Mouse (Mus musculus): Measurements from ENCODE around the gene Omg. TPM values are rescaled to one million over a fixed set of nuclear protein-coding genes. Genes with fewer than 3 reads are reported as not detected.

The Omg gene
- polyA plus RNA-seq, 1 experiment from 2014 or later = not detected

- CTCF ChIA-PET = interaction anchor here (1.5 kb wide), 1 partner anchor 11 kb away, joined by 3 read pairs; no protein-coding TSS in a partner anchor
- no peak for DNase-seq (ENCODE audit: low read depth, low spot score)
- no peaks in the 10 kb centered on the region for H3K27me3 ChIP-seq
- POLR2A ChIA-PET = no interaction called here
- ATAC-seq = no peak
- no peak for TF ChIP-seq CTCF (IDR thresholded peaks at IDR 0.05)
- in situ Hi-C loops (cut with MboI; ENCODE audit: low pct_unique_long_range_greater_than_20kb) = no loop called here
Observed at GRCm38 (mm10) chr11:79460756-79461450, 43.0 kb downstream of the Omg start.

- DNase-seq (ENCODE audit: low read depth, low spot score) (no peak), ATAC-seq (no peak)
- in situ Hi-C loops (cut with MboI; ENCODE audit: low pct_unique_long_range_greater_than_20kb) = no loop called here
- no peaks in the 10 kb centered on the region for H3K27me3 ChIP-seq
- POLR2A ChIA-PET = interaction anchor here (0.6 kb wide), 1 partner anchor 1193 kb away, joined by 3 read pairs; no protein-coding TSS in a partner anchor
- CTCF ChIA-PET = no interaction called here
- TF ChIP-seq CTCF (IDR thresholded peaks at IDR 0.05) = no peak
Observed at GRCm38 (mm10) chr11:79459846-79460245, 44.0 kb downstream of the Omg start.

GRCm38 (mm10) chr11:79457928-79458327, 46.0 kb downstream of the Omg start:
- POLR2A ChIA-PET = no interaction called here
- CTCF ChIA-PET = no interaction called here
- no peak for TF ChIP-seq CTCF (IDR thresholded peaks at IDR 0.05)
- ATAC-seq (no peak), DNase-seq (ENCODE audit: low read depth, low spot score) (no peak)
- in situ Hi-C loops (cut with MboI; ENCODE audit: low pct_unique_long_range_greater_than_20kb) = no loop called here
- H3K27me3 ChIP-seq = no peaks in the 10 kb centered on the region

- DNase-seq (ENCODE audit: low read depth, low spot score) = no peak
- no peak for TF ChIP-seq CTCF (IDR thresholded peaks at IDR 0.05)
- POLR2A ChIA-PET = interaction anchor here (1.0 kb wide), 1 partner anchor 23 kb away, joined by 3 read pairs; no protein-coding TSS in a partner anchor
- ATAC-seq = no peak
- CTCF ChIA-PET = interaction anchor here (0.9 kb wide), 1 partner anchor 65 kb away, joined by 3 read pairs; no protein-coding TSS in a partner anchor
- in situ Hi-C loops (cut with MboI; ENCODE audit: low pct_unique_long_range_greater_than_20kb) = no loop called here
- no peaks in the 10 kb centered on the region for H3K27me3 ChIP-seq
Observed at GRCm38 (mm10) chr11:79452966-79453365, 50.9 kb downstream of the Omg start.

Other genes with a start within 250 kb of the Omg start
- gene Wsb1, start 249.4 kb downstream of the Omg start, polyA plus RNA-seq (2021) = 237 TPM
- gene Gm9964, start 207.2 kb downstream of the Omg start, polyA plus RNA-seq (2021) = not detected
- gene Nf1, start 164.4 kb downstream of the Omg start, polyA plus RNA-seq (2021) = 24.1 TPM
- 0.05 TPM for gene Evi2b, start 19.7 kb upstream of the Omg start, polyA plus RNA-seq (2021)
- gene Evi2, start 26.5 kb upstream of the Omg start, polyA plus RNA-seq (2021) = not detected
- 0.08 TPM for gene Evi2a, start 26.5 kb upstream of the Omg start, polyA plus RNA-seq (2021)
- gene Rab11fip4, start 87.1 kb upstream of the Omg start, polyA plus RNA-seq (2021) = 0.40 TPM